Mouse (Mus musculus) mouse trophoblast stem cell (cell line): ENCODE results near the gene Rinl.

Source experiments
- in situ Hi-C, 2 experiments: fragments of 300-500 bp; cut with MseI, MboI; formaldehyde crosslinking; loops; 2 replicates in 1 of 2; 3 replicates in 1 of 2; pipeline ENCODE4 v1.15.1; 2025

Gene Rinl

GRCm38 (mm10) chr7:28808957-28809393 lies 20.2 kb downstream of the Rinl start:
- in situ Hi-C loops, result no loop called here

GRCm38 (mm10) chr7:28809401-28810089 lies 20.8 kb downstream of the Rinl start:
- in situ Hi-C loops, result no loop called here

GRCm38 (mm10) chr7:28810107-28811066 lies 21.6 kb downstream of the Rinl start:
- in situ Hi-C loops, result no loop called here

- in situ Hi-C loops, result no loop called here
These were observed 22.5 kb downstream of the Rinl start for GRCm38 (mm10) chr7:28811228-28811627.

GRCm38 (mm10) chr7:28811640-28812275 lies 23.0 kb downstream of the Rinl start:
- in situ Hi-C loops, result no loop called here

GRCm38 (mm10) chr7:28812436-28812835 lies 23.7 kb downstream of the Rinl start:
- in situ Hi-C loops, result no loop called here

- in situ Hi-C loops, result no loop called here
These were observed 24.2 kb downstream of the Rinl start for GRCm38 (mm10) chr7:28812949-28813348.

GRCm38 (mm10) chr7:28814306-28815034 lies 25.7 kb downstream of the Rinl start:
- in situ Hi-C loops, result no loop called here

- in situ Hi-C loops, result no loop called here
These were observed 26.5 kb downstream of the Rinl start for GRCm38 (mm10) chr7:28815230-28815629.

- in situ Hi-C loops, result no loop called here
These were observed 27.4 kb downstream of the Rinl start for GRCm38 (mm10) chr7:28816201-28816600.

GRCm38 (mm10) chr7:28816920-28817319 lies 28.2 kb downstream of the Rinl start:
- in situ Hi-C loops, result no loop called here

- in situ Hi-C loops, result no loop called here
These were observed 28.8 kb downstream of the Rinl start for GRCm38 (mm10) chr7:28817524-28817923.

GRCm38 (mm10) chr7:28817957-28818356 lies 29.2 kb downstream of the Rinl start:
- in situ Hi-C loops, result no loop called here

- in situ Hi-C loops, result no loop called here
These were observed 29.7 kb downstream of the Rinl start for GRCm38 (mm10) chr7:28818436-28818835.

GRCm38 (mm10) chr7:28818861-28819452 lies 30.2 kb downstream of the Rinl start:
- in situ Hi-C loops, result no loop called here

GRCm38 (mm10) chr7:28819571-28819970 lies 30.8 kb downstream of the Rinl start:
- in situ Hi-C loops, result no loop called here

- in situ Hi-C loops, result no loop called here
These were observed 31.8 kb downstream of the Rinl start for GRCm38 (mm10) chr7:28820358-28821260.

- in situ Hi-C loops, result no loop called here
These were observed 32.6 kb downstream of the Rinl start for GRCm38 (mm10) chr7:28821261-28821831.

GRCm38 (mm10) chr7:28822556-28822955 lies 33.8 kb downstream of the Rinl start:
- in situ Hi-C loops, result no loop called here
